8 mouse cellular contexts compared by ENCODE assay signal in genomic region chr11:107416561-107416926, GRCm38 (mm10). TPM values are rescaled to one million over a fixed set of nuclear protein-coding genes. Genes with fewer than 3 reads are reported as not detected.
A peak's percentile ranks its signal among the peaks of the same experiment; 100 is the strongest.
DNase-seq lines count a peak whose midpoint lies in the region; ATAC-seq and TF ChIP-seq lines count a peak whose summit lies in the region.

No protein-coding gene starts in this region.

- H3K36me3 ChIP-seq in hindbrain, embryonic 12.5 days = no peaks in the 10 kb centered on the region
- no peaks in the 10 kb centered on the region for H3K36me3 ChIP-seq in midbrain, embryonic 15.5 days (replicated peaks)

- no peak overlapping the region for H3K4me3 ChIP-seq in cortical plate, adult 2 months (ENCODE audit: insufficient read depth, low read length)
- no peak overlapping the region for H3K4me3 ChIP-seq in hindbrain, embryonic 12.5 days
- H3K4me3 ChIP-seq in midbrain, embryonic 15.5 days = no peak overlapping the region

- peak overlapping the region; percentile 69; the same call in 1 of the 2 replicates for H3K27ac ChIP-seq in cortical plate, adult 2 months (ENCODE audit: insufficient read depth, low read length)
- H3K27ac ChIP-seq in hindbrain, embryonic 12.5 days = peak overlapping the region; percentile 86
- peak overlapping the region; percentile 67 for H3K27ac ChIP-seq in midbrain, embryonic 15.5 days

- DNase-seq in left cerebral cortex, postnatal 14 days (ENCODE audit: low spot score in 2 of 2) = peak; percentile 45 to 51
- no peak for DNase-seq in left cerebral cortex, postnatal 4 days
- DNase-seq in cerebellum, postnatal 4 days (ENCODE audit: low spot score in 2 of 2) = no peak
- DNase-seq in adrenal gland, adult (ENCODE audit: inconsistent age in 2 of 2, low spot score in 1 of 2) = no peak
- no peak for DNase-seq in ovary, adult 18-20 months (ENCODE audit: low spot score)

- intact Hi-C loops in left cerebral cortex, postnatal 14 days (cut with DNase I) = no loop called here
- intact Hi-C loops in left cerebral cortex, postnatal 4 days (cut with DNase I) = loop anchor here (10.0 kb wide), 1 partner anchor 48 kb away; no protein-coding TSS in a partner anchor

- peaks cover 13% of the 10 kb centered on the region; the same call in 1 of the 2 replicates for H3K4me1 ChIP-seq in cortical plate, adult 2 months (ENCODE audit: control insufficient read depth, insufficient read depth, low read length)
- peaks cover 46% of the 10 kb centered on the region for H3K4me1 ChIP-seq in hindbrain, embryonic 12.5 days
- H3K4me1 ChIP-seq in midbrain, embryonic 15.5 days = peaks cover 49% of the 10 kb centered on the region

- H3K4me2 ChIP-seq in hindbrain, embryonic 12.5 days (replicated peaks) = peak overlapping the region; percentile 39
- H3K4me2 ChIP-seq in midbrain, embryonic 15.5 days = peak overlapping the region; percentile 18; the same call in 1 of the 2 replicates

- TF ChIP-seq POLR2A in cortical plate, adult 2 months (IDR thresholded peaks at IDR 0.05; ENCODE audit: extremely low read depth, insufficient read depth, low read length) = no peak

- TF ChIP-seq CTCF in cortical plate, adult 2 months (IDR thresholded peaks at IDR 0.05; ENCODE audit: extremely low read depth, insufficient read depth, low read length) = no peak

- H3K9ac ChIP-seq in hindbrain, embryonic 12.5 days = no peak overlapping the region
- no peak overlapping the region for H3K9ac ChIP-seq in midbrain, embryonic 15.5 days

- peak; percentile 49; the same call in 1 of the 2 replicates for ATAC-seq in hindbrain, embryonic 12.5 days (ENCODE audit: low FRiP score)
- ATAC-seq in midbrain, embryonic 15.5 days (replicated peaks) = no peak; the same call in 1 of the 2 replicates

- no peaks in the 10 kb centered on the region for H3K9me3 ChIP-seq in hindbrain, embryonic 12.5 days (replicated peaks)
- no peaks in the 10 kb centered on the region for H3K9me3 ChIP-seq in midbrain, embryonic 15.5 days

- H3K27me3 ChIP-seq in hindbrain, embryonic 12.5 days = no peaks in the 10 kb centered on the region
- H3K27me3 ChIP-seq in midbrain, embryonic 15.5 days (replicated peaks) = no peaks in the 10 kb centered on the region

- WGBS in hindbrain, embryonic 12.5 days = 6% methylated on average over 4 of the region's 4 CpGs
- WGBS in midbrain, embryonic 15.5 days = 6% methylated on average over 4 of the region's 4 CpGs

RNA-seq across cellular contexts. Expression of gene Pitpnc1, which starts 54.0 kb away (rescaled TPM):
- 10 to 100 TPM; 61.1 to 64.3 TPM for total RNA-seq in left cerebral cortex, postnatal 14 days (2021)
- 10 to 100 TPM; 78.8 to 79.4 TPM for total RNA-seq in left cerebral cortex, postnatal 4 days (2021)
- 34.7 and 35.6 TPM in 2 replicates for polyA plus RNA-seq in cortical plate, adult 2 months (2012; rRNA removed)
- polyA plus RNA-seq in hindbrain, embryonic 12.5 days (2016; fragmentation: Nextera tagmentation; extraction: Ambion mirVana) = 36.5 and 37.1 TPM in 2 replicates
- polyA plus RNA-seq in midbrain, embryonic 15.5 days (2015; fragmentation: Nextera tagmentation; extraction: Ambion mirVana) = 43.0 and 43.7 TPM in 2 replicates

Comparison
In these comparisons a context has a peak if more than half of its experiments do, and no peak if none do; other contexts are left out.
1. DNase-seq: peak in left cerebral cortex, postnatal 14 days (2 of 2); none in left cerebral cortex, postnatal 4 days (single experiment), cerebellum, postnatal 4 days (0 of 2), adrenal gland, adult (0 of 2) and ovary, adult 18-20 months (single experiment).
2. Peak in every context shown above with its lines, with median percentiles within 50 percentile points of each other: H3K27ac ChIP-seq.